Mouse (Mus musculus) hindbrain, embryonic 12.5 days (tissue): ENCODE results near the gene Yes1. TPM values are rescaled to one million over a fixed set of nuclear protein-coding genes. Genes with fewer than 3 reads are reported as not detected.
A peak's percentile ranks its signal among the peaks of the same experiment; 100 is the strongest.
"Not testable (repeated sequence)": the region's sequence is repeated elsewhere in the genome, so short reads cannot be mapped to it uniquely, and the experiment has no call there.

Source experiments
- ATAC-seq: fragments of 200-750 bp; cut with Nextera tagmentation; 2 replicates; pipeline ENCODE4 v1.8.0; 2017; ENCODE audit warnings: moderate TSS enrichment; ENCODE audit not compliant: low FRiP score
- H3K27ac ChIP-seq: fragments of 300-500 bp; sonication (generic); 2 replicates; pipeline ENCODE4 v1.5.1; 2016; ENCODE audit warnings: mild to moderate bottlenecking
- H3K27me3 ChIP-seq: fragments of 300-500 bp; sonication (generic); 2 replicates; pipeline ENCODE4 v1.6.1; 2016; ENCODE audit warnings: mild to moderate bottlenecking
- H3K36me3 ChIP-seq: fragments of 300-500 bp; sonication (generic); 2 replicates; pipeline ENCODE4 v1.6.1; 2016; ENCODE audit warnings: mild to moderate bottlenecking
- H3K4me1 ChIP-seq: fragments of 300-500 bp; sonication (generic); 2 replicates; pipeline ENCODE4 v1.6.1; 2016
- H3K4me2 ChIP-seq: fragments of 300-500 bp; sonication (generic); replicated peaks from 2 replicates; pipeline ENCODE4 v1.6.1; 2016; ENCODE audit warnings: mild to moderate bottlenecking
- H3K4me3 ChIP-seq: fragments of 300-500 bp; sonication (generic); 2 replicates; pipeline ENCODE4 v1.5.1; 2016; ENCODE audit warnings: mild to moderate bottlenecking
- H3K9ac ChIP-seq: fragments of 300-500 bp; sonication (generic); 2 replicates; pipeline ENCODE4 v1.6.1; 2016; ENCODE audit warnings: mild to moderate bottlenecking, moderate library complexity
- H3K9me3 ChIP-seq: fragments of 300-500 bp; sonication (generic); replicated peaks from 2 replicates; pipeline ENCODE4 v1.6.1; 2016; ENCODE audit warnings: mild to moderate bottlenecking
- WGBS: fragments of 180-500 bp; shearing (Covaris S2); methylation state at CpG from one replicate; pipeline ENCODE4 v1.1.7; 2016; 5-methylcytosine and 5-hydroxymethylcytosine counted together
- polyA plus RNA-seq: library from polyadenylated mRNA; unstranded; fragments of >200 nt; fragmentation: Nextera tagmentation; extraction: Ambion mirVana; gene quantifications from 2 replicates; pipeline ENCODE4 v1.2.1, GENCODE M21; 2016

Gene Yes1
- polyA plus RNA-seq, 1 experiment from 2014 or later, result 34.2 TPM

DNA sequence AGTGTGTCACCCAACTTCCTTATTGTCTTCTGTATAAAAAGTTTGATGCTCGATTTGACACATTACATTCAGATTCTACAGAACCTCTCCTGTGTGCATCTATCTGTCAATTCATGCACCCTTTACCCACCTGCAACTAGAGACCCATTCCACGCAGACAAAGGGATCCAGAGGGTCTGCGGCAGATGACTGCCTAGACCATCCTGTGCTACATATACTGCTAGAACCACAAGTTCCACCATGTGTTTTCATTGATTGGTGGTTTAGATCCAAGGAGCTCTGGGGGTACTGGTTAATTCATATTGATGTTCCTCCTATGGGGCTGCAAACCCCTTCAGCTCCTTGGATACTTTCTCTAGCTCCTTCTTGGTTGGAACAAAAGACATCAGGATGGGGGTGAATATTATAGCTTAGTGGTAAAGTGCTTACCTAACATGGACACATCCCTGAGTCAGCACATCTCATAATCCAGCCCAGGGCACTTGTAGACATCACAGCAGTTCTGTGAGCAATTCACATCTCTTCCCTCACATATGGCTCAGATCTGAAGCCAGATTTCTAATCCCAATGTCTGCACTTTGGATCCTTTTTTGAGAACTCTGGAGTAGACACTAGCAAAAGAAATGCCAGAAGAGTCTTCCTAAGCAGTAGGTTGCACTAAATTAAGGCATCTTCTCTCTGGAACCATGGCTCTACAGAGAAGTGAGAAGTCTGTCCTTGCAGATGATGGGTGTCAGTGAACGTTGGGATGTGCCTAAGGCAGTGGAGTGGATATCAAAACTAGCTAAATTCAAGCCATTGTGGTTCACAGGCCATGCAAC lies 101.5 kb downstream of the Yes1 start:
- Histone ChIP-seq H3K36me3 (no peaks in the 10 kb centered on the region), H3K4me2 (0 out of 2 replicates have a peak overlapping the region, but pooled peaks have one; percentile 64), H3K27ac (no peak overlapping the region), H3K9me3 (no peaks in the 10 kb centered on the region), H3K4me1 (peaks cover 8% of the 10 kb centered on the region), H3K4me3 (no peak overlapping the region), H3K9ac (no peak overlapping the region), H3K27me3 (no peaks in the 10 kb centered on the region)
- no peak for ATAC-seq
- 74% methylated on average over 4 of the region's 4 CpGs for WGBS

DNA sequence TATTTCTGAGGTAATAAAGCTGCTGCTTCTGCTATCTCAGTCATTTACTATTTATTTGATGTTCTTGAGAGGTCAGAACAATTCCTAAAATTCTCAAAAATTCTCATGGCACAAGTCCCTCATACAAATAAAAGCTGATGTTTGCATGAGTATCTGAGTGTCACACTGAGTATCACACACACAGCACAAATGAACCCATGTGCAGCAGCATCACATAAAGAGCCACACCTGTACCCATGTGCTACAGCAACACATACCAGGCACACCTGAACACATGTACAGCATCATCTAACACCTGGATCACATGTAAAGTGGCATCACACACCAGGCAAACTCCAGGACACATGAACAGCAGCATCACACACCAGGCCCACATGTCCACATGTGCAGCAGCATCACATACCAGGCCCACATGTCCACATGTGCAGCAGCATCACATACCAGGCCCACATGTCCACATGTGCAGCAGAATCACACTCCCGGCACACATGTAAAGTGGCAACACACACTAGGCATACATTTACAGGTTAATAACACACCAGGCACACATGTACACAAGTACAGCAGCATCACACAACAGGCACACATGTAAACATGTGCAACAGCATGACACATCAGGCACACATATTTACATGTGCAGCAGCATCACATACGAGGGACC lies 102.2 kb downstream of the Yes1 start:
- peak overlapping the region; percentile 64 for H3K4me2 ChIP-seq
- ATAC-seq, result no peak; the same call in 1 of the 2 replicates
- 20% methylated on average over 2 of the region's 2 CpGs for WGBS
- H3K4me1 ChIP-seq, result peaks cover 8% of the 10 kb centered on the region
- peak overlapping the region; percentile 67 for H3K9ac ChIP-seq
- peak overlapping the region; percentile 68 for H3K4me3 ChIP-seq
- no peaks in the 10 kb centered on the region for H3K9me3 ChIP-seq
- H3K36me3 ChIP-seq, result no peaks in the 10 kb centered on the region
- H3K27ac ChIP-seq, result peak overlapping the region; percentile 84
- H3K27me3 ChIP-seq, result no peaks in the 10 kb centered on the region

DNA sequence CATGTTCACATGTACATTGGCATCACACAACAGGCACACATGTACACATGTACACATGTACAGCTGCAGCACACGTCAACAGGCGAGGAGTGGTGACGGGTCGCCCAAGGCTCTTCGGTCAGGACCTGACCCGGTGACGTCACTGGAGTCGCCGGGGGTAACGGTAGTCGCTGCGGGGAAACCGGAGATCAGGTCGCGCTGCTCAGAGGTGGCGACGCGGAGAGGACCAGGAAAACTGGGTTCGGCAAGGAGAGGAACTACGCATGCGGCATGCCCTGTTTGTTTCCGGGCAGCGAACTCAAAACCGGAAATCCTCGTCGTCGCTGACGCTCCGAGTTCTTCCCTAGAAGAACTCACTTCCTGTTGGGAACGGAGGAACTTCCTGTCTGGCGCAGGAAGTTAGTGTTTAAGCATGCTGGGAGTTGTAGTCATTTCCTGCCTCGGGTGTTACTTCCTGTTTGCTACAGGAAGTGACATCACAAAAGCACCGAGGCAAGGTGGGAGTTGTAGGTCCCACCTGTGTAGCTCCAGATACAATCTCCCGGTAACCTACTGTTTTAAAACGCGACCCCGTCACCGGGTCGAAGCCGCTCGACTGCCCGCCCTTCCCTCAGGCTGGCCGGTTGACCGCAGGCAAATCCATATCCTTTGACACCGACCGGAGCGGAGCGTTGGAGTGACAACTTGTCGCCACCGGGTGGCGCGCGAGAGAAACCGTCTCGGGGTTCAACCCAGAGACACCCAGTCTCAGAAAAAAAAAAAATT lies 102.9 kb downstream of the Yes1 start:
- H3K4me3 ChIP-seq, result peak overlapping the region; percentile 68
- peaks cover 8% of the 10 kb centered on the region for H3K4me1 ChIP-seq
- H3K27ac ChIP-seq, result peak overlapping the region; percentile 84
- peak overlapping the region; percentile 64 for H3K4me2 ChIP-seq
- under 1% methylated on average over 55 of the region's 55 CpGs for WGBS
- H3K27me3 ChIP-seq, result no peaks in the 10 kb centered on the region
- ATAC-seq, result peak; percentile 99
- no peaks in the 10 kb centered on the region for H3K9me3 ChIP-seq
- no peaks in the 10 kb centered on the region for H3K36me3 ChIP-seq
- peak overlapping the region; percentile 67 for H3K9ac ChIP-seq

DNA sequence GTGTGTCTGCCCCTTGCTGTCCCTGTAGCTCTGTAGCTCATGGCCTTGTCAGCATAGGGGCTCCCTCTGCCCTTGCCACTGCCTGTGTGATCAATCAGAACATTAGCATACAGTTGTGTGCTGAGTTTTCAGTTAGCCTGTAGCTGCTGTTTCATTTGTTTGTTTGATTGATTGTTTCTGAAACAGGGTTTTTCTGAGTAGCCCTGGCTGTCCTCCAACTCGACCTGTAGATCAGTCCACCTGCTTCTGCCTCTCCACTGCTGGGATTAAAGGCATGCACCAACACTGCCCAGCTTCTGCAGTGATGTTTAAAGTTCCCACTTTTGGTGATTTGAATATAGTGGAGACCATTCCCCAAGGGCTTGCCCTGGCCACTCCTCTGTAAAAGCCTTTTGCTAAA lies 106.8 kb downstream of the Yes1 start:
- no peaks in the 10 kb centered on the region for H3K9me3 ChIP-seq
- no peaks in the 10 kb centered on the region for H3K27me3 ChIP-seq
- H3K4me1 ChIP-seq, result peaks cover 6% of the 10 kb centered on the region
- H3K9ac ChIP-seq, result no peak overlapping the region
- no peak overlapping the region for H3K27ac ChIP-seq
- ATAC-seq, result no peak
- no peak overlapping the region for H3K4me2 ChIP-seq
- WGBS, result 40% methylated on average over 1 of the region's 1 CpGs
- H3K36me3 ChIP-seq, result no peaks in the 10 kb centered on the region
- no peak overlapping the region for H3K4me3 ChIP-seq

DNA sequence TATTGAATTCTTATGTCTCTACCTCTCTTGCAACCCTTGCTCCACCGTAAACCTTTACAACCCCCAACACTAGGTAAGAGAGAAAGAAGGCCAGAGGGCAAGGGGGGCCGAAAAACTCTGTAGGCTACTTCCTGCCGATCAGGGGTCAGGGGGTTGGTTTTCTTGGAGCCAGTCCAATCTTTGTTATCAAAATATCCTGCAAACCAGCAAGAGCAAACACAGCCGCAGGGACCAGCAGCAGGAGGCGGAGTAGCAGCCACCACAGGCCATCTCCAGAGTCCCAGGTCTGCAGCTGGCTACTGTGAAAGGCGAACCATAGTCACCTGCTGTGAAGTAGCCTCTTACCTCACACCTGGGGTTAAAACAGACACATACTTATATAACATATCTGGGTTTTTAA lies 107.9 kb downstream of the Yes1 start:
- no peaks in the 10 kb centered on the region for H3K4me1 ChIP-seq
- 53% methylated on average over 6 of the region's 6 CpGs for WGBS
- ATAC-seq, result no peak

DNA sequence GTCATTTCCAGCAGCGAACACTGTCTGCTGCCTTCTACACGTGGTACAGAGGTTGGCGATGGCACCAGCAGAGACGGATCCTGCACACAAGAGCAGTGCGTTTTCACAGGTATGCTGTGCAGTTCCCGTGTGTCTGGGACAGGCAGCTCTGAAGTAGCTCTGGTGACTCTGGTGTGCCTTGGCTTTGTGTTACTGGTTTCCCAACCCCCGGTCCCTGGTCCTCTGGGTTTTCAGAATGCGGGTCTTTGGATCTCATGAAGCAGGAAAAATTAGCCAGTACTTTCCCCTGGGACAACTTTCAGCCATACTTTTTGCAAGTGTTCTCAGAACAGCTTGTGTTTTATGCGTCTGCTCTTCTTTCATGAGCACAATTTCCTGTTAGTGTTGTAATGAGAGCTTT lies 109.4 kb downstream of the Yes1 start:
- 79% methylated on average over 9 of the region's 9 CpGs for WGBS

More for the DNA sequence above, 107.9 kb downstream of the Yes1 start:
- no peak overlapping the region for H3K9ac ChIP-seq
- H3K9me3 ChIP-seq, result no peaks in the 10 kb centered on the region
- H3K27ac ChIP-seq, result no peak overlapping the region
- no peaks in the 10 kb centered on the region for H3K36me3 ChIP-seq
- no peak overlapping the region for H3K4me2 ChIP-seq
- no peak overlapping the region for H3K4me3 ChIP-seq
- no peaks in the 10 kb centered on the region for H3K27me3 ChIP-seq

DNA sequence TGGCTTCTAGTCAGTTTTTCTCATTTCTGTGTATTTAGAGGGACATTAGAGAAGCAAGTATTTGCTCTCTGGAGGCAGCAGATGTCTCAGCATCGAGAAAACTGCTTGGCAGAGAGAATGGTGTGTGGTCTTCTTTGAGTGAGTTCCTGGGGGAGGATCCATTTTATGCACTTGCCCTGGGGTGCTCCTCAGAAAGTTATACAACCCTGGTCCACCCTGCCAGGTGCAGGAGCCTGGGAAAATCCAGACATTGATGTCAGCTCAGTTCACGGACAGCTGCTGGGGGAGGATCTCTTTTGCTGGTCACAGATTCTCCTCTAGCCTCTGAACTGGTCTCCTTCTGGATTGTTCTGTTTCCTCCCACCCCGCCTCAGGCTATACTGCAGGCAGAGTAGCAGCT lies 110.3 kb downstream of the Yes1 start:
- Histone ChIP-seq H3K9ac (no peak overlapping the region), H3K27ac (no peak overlapping the region), H3K36me3 (no peaks in the 10 kb centered on the region), H3K27me3 (no peaks in the 10 kb centered on the region), H3K4me2 (no peak overlapping the region), H3K4me3 (no peak overlapping the region), H3K9me3 (0 out of 2 replicates have a peak, but pooled peaks cover 3% of the 10 kb centered on the region), H3K4me1 (no peaks in the 10 kb centered on the region)
- ATAC-seq, result no peak
- 79% methylated on average over 3 of the region's 3 CpGs for WGBS

More for the DNA sequence above, 109.4 kb downstream of the Yes1 start:
- no peak overlapping the region for H3K4me2 ChIP-seq
- no peak overlapping the region for H3K27ac ChIP-seq
- no peak overlapping the region for H3K4me3 ChIP-seq
- no peaks in the 10 kb centered on the region for H3K4me1 ChIP-seq
- H3K27me3 ChIP-seq, result no peaks in the 10 kb centered on the region
- H3K9me3 ChIP-seq, result 0 out of 2 replicates have a peak, but pooled peaks cover 2% of the 10 kb centered on the region
- no peak overlapping the region for H3K9ac ChIP-seq
- no peaks in the 10 kb centered on the region for H3K36me3 ChIP-seq
- no peak for ATAC-seq

DNA sequence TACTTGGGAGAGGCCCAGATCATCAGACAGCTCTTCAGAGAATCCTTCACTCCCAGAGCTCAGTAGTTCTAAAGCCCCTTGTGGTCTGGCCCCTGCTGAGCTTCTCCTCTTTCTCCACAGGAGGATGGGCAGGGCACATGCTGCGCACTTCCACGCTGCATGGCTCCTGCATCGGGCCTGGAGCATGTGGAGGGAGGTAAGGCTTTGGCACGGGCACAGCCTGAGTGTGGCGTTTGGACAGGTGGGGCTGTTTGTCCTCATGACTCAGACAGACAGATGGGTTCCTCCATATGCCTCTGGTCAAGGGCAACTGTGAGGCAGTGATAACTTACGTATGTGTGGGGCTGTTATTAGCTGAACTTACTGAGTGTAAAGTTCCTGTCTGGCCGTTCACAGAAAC lies 111.3 kb downstream of the Yes1 start:
- Histone ChIP-seq H3K4me2 (no peak overlapping the region), H3K9me3 (0 out of 2 replicates have a peak, but pooled peaks cover 3% of the 10 kb centered on the region), H3K4me3 (no peak overlapping the region), H3K36me3 (no peaks in the 10 kb centered on the region), H3K27ac (no peak overlapping the region), H3K4me1 (no peaks in the 10 kb centered on the region), H3K9ac (no peak overlapping the region), H3K27me3 (no peaks in the 10 kb centered on the region)
- ATAC-seq, result no peak
- WGBS, result 70% methylated on average over 7 of the region's 7 CpGs

DNA sequence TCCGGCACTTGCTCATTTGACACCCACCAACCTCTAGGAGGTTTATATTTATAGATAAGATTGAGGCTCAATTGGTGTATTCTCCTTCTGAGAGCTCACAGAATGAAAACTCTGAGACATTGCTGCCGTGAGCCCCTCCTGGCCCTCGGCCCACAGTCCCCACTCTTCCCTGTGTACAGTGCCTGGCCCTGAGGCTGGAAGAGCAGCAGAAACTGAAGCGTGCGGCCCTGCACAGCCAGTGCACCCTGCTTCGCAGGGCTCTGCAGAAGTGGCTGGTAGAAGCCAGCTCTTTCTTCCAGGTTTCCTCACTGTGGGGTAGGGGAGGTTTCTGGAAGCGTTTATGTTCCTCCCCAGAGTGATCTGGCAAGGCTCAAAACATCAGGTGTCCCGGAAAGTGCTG lies 111.7 kb downstream of the Yes1 start:
- ATAC-seq, H3K4me2 ChIP-seq, H3K9ac ChIP-seq, H3K4me3 ChIP-seq, H3K9me3 ChIP-seq, H3K27me3 ChIP-seq, H3K27ac ChIP-seq, H3K36me3 ChIP-seq, H3K4me1 ChIP-seq: not testable (repeated sequence)
- 83% methylated on average over 8 of the region's 8 CpGs for WGBS

DNA sequence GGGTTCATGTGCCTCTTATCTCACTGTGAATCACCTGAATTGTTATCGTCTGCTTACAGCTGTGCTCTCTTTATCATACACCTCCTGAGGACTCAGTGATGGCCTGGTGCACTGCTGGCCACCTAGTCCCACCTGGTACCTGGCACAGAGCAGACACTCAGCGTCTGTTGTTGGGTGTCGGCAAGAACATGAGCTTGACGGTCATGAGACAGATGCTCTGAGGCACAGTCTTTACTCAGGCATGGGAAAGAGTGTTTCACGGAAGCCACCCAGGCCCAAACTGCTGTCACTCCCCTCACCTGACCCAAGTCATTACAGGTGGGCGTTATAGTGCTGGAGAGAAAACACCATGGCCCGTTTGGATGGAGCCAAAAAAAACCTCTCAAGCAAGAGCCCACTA lies 113.0 kb downstream of the Yes1 start:
- Histone ChIP-seq H3K4me1 (no peaks in the 10 kb centered on the region), H3K27me3 (no peaks in the 10 kb centered on the region), H3K9me3 (0 out of 2 replicates have a peak, but pooled peaks cover 3% of the 10 kb centered on the region), H3K4me3 (no peak overlapping the region), H3K36me3 (no peaks in the 10 kb centered on the region), H3K4me2 (no peak overlapping the region), H3K27ac (no peak overlapping the region), H3K9ac (no peak overlapping the region)
- no peak for ATAC-seq
- 88% methylated on average over 7 of the region's 7 CpGs for WGBS

DNA sequence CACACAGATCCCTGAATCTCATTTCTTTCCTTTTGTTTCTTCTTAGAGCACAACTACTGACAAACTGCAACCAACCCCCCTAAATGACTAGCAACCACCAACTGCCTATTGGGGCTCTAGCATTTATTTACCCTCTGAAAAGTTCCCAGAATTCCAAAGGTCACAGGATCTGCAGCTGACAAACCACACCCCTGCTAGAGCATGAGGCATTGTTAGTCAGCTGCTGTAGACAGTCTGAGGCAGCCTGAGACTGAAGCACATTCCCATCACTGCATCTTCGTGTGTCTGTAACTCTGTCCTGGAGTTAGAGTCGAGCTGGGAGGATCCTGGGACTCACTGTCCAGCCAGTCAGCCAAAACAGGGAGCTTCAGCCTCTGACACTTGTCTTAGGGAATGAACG lies 114.4 kb downstream of the Yes1 start:
- not testable (repeated sequence) for H3K36me3 ChIP-seq
- WGBS, result 83% methylated on average over 3 of the region's 3 CpGs

DNA sequence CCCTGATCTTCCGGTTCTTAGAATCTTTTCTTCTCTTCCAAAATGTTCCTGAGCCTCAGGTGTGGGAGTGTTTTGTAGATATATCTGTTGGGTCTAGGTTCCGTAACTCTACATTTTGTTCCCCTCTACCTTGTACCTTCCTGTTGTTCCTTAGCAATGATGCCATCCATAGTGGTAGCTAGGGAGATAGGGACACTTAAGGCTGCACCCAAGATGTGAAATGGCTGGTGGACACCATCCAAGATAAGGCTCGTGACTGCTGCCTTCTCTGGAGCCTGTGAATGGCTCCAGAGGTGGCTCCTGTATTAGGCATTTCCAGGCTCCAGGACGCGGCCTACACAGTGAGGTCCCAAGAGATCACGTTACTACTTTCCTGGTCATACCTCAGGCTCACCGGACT lies 117.3 kb downstream of the Yes1 start:
- Histone ChIP-seq H3K27ac (no peak overlapping the region), H3K9ac (no peak overlapping the region), H3K27me3 (no peaks in the 10 kb centered on the region), H3K4me3 (no peak overlapping the region), H3K4me1 (no peaks in the 10 kb centered on the region), H3K9me3 (0 out of 2 replicates have a peak, but pooled peaks cover 3% of the 10 kb centered on the region), H3K4me2 (no peak overlapping the region), H3K36me3 (peaks cover 1% of the 10 kb centered on the region; the same call in 1 of the 2 replicates)
- no peak for ATAC-seq
- WGBS, result 81% methylated on average over 7 of the region's 7 CpGs

More for the DNA sequence above, 114.4 kb downstream of the Yes1 start:
- not testable (repeated sequence) for ATAC-seq, H3K9me3 ChIP-seq, H3K4me2 ChIP-seq, H3K27ac ChIP-seq, H3K9ac ChIP-seq, H3K4me3 ChIP-seq, H3K4me1 ChIP-seq, H3K27me3 ChIP-seq
